ENCODE assay signal across 22 mouse cellular contexts in the genomic region with DNA sequence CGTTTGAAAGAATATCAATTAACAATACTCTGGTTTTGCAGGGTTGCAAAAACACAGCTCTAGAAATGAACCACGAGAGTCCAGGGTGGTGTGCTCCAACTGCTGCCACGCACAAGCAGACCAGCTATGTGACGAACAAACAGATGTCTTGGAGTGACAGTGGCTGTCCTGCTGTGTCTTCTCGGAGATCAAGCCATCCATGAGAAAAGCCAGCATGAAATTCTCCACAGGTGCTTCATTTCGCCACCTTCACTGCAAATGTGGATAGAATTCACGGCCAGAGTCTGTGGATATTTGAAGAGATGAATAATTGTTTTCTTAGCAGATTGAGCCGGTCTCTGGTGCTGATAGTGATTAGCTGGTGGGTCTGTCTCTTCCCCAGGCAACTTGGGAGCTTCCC.
DNase-seq lines count a peak whose midpoint lies in the region; ATAC-seq lines count a peak whose summit lies in the region.
"Had no signal": no experiment of that assay in that cellular context is flagged by ENCODE, and none has a peak within 500 bp of the region (broad histone marks: within the 10 kb centered on the region; RNA-seq: fewer than 3 reads in every experiment).

No protein-coding gene starts in this region.

- H3K9me3 ChIP-seq in midbrain, embryonic 11.5 days (ENCODE audit: control insufficient read depth, low read length): no peaks in the 10 kb centered on the region
- H3K9me3 ChIP-seq in midbrain, embryonic 16.5 days (replicated peaks; ENCODE audit: control insufficient read depth, low read length, poor library complexity, severe bottlenecking): no peaks in the 10 kb centered on the region
- H3K9me3 ChIP-seq: G1E had no signal

- no peak overlapping the region for H3K4me3 ChIP-seq in midbrain, embryonic 11.5 days (ENCODE audit: low read depth, low read length)
- no peak overlapping the region for H3K4me3 ChIP-seq in midbrain, embryonic 16.5 days (ENCODE audit: low read depth, low read length)

- H3K27ac ChIP-seq in midbrain, embryonic 11.5 days (ENCODE audit: low read depth, low read length): no peak overlapping the region
- no peak overlapping the region for H3K27ac ChIP-seq in midbrain, embryonic 16.5 days (ENCODE audit: low read length)

- H3K4me1 ChIP-seq in midbrain, embryonic 11.5 days (ENCODE audit: control insufficient read depth, insufficient read depth, low read length): no peaks in the 10 kb centered on the region
- peaks cover 7% of the 10 kb centered on the region; the same call in 1 of the 2 replicates for H3K4me1 ChIP-seq in midbrain, embryonic 16.5 days (ENCODE audit: control insufficient read depth, insufficient read depth, low read length)

- 75% methylated on average over 8 of the region's 8 CpGs for WGBS in midbrain, embryonic 11.5 days
- WGBS in midbrain, embryonic 16.5 days: 71% methylated on average over 8 of the region's 8 CpGs

- no peak overlapping the region for H3K4me2 ChIP-seq in midbrain, embryonic 11.5 days
- no peak overlapping the region for H3K4me2 ChIP-seq in midbrain, embryonic 16.5 days (ENCODE audit: low read length)

- no peaks in the 10 kb centered on the region for H3K36me3 ChIP-seq in midbrain, embryonic 11.5 days (ENCODE audit: control insufficient read depth, insufficient read depth, low read length)
- H3K36me3 ChIP-seq in midbrain, embryonic 16.5 days (ENCODE audit: control insufficient read depth, insufficient read depth, low read length): no peaks in the 10 kb centered on the region
- H3K36me3 ChIP-seq: G1E had no signal

- peak; percentile 7 for DNase-seq in cerebellum, adult 9-10 months
- DNase-seq in cerebellum, adult 11-12 months: no peak
- peak; percentile 37 to 60 for DNase-seq in cerebellum, postnatal 10 days
- DNase-seq in cerebellum, postnatal 36 days: no peak
- DNase-seq in cerebellum, postnatal 14 days: peak; percentile 30 to 50
- DNase-seq in cerebellum, postnatal 25 days: no peak
- peak; percentile 64 for DNase-seq in midbrain, embryonic 11.5 days (ENCODE audit: low spot score, missing footprints)
- DNase-seq: adrenal gland, adult 2 months; adrenal gland, adult 8-10 months; adrenal gland, postnatal 10 days; adrenal gland, postnatal 14 days; adrenal gland, postnatal 25 days; adrenal gland, postnatal 36 days; B cell, adult 2 months; cerebellum, adult 11 months; cerebellum, adult 18-20 months had no signal

- H3K27me3 ChIP-seq in midbrain, embryonic 11.5 days (ENCODE audit: control insufficient read depth, insufficient read depth, low read length): no peaks in the 10 kb centered on the region
- H3K27me3 ChIP-seq in midbrain, embryonic 16.5 days (ENCODE audit: control insufficient read depth, insufficient read depth, low read depth, low read length): no peaks in the 10 kb centered on the region
- H3K27me3 ChIP-seq: CH12.LX, Patski had no signal

- no peak overlapping the region for H3K9ac ChIP-seq in midbrain, embryonic 11.5 days (ENCODE audit: low read length)
- no peak overlapping the region for H3K9ac ChIP-seq in midbrain, embryonic 16.5 days (ENCODE audit: low read depth, low read length)

- no peak for ATAC-seq in midbrain, embryonic 11.5 days (ENCODE audit: low FRiP score)
- no peak for ATAC-seq in midbrain, embryonic 16.5 days
- ATAC-seq: activated CD4-positive, CD25-positive, alpha-beta regulatory T cell, adult 4 months; CD4-positive, CD25-positive, alpha-beta regulatory T cell, adult 4 months; Patski had no signal

Comparison
In these comparisons a context has a peak if more than half of its experiments do, and no peak if none do; other contexts are left out.
1. DNase-seq: peak in cerebellum, adult 9-10 months (single experiment), cerebellum, postnatal 10 days (2 of 2), cerebellum, postnatal 14 days (2 of 2) and midbrain, embryonic 11.5 days (single experiment); none in cerebellum, adult 11-12 months (single experiment), cerebellum, postnatal 36 days (0 of 2) and cerebellum, postnatal 25 days (0 of 2).